Mouse (Mus musculus) intestine, embryonic 14.5 days (tissue): ENCODE results near the gene Tbc1d10a. TPM values are rescaled to one million over a fixed set of nuclear protein-coding genes. Genes with fewer than 3 reads are reported as not detected.

ENCODE experiments used
- ATAC-seq: fragments of 200-750 bp; cut with Nextera tagmentation; replicated peaks from 2 replicates; pipeline ENCODE4 v1.8.0; 2017; ENCODE audit warnings: low read depth, moderate number of reproducible peaks, moderate TSS enrichment, moderate library complexity; ENCODE audit not compliant: low FRiP score, low TSS enrichment
- DNase-seq: peaks from one replicate; pipeline ENCODE4 v3.0.0-alpha.2; 2018; ENCODE audit warnings: low spot score
- H3K27ac ChIP-seq: fragments of 300-500 bp; sonication (generic); 2 replicates; pipeline ENCODE4 v1.5.1; 2014; ENCODE audit warnings: low read depth, mild to moderate bottlenecking, control low read depth
- H3K27me3 ChIP-seq: fragments of 300-500 bp; sonication (generic); replicated peaks from 2 replicates; pipeline ENCODE4 v1.6.1; 2014; ENCODE audit warnings: low read length, control low read depth; ENCODE audit not compliant: control insufficient read depth, insufficient read depth
- H3K36me3 ChIP-seq: fragments of 300-500 bp; sonication (generic); 2 replicates; pipeline ENCODE4 v1.6.1; 2014; ENCODE audit warnings: low read length, control low read depth; ENCODE audit not compliant: control insufficient read depth, insufficient read depth
- H3K4me1 ChIP-seq: fragments of 300-500 bp; sonication (generic); replicated peaks from 2 replicates; pipeline ENCODE4 v1.6.1; 2014; ENCODE audit warnings: low read length, control low read depth, mixed read lengths; ENCODE audit not compliant: control insufficient read depth, insufficient read depth
- H3K4me2 ChIP-seq: fragments of 300-500 bp; sonication (generic); 2 replicates; pipeline ENCODE4 v1.6.1; 2014; ENCODE audit warnings: low read length
- H3K4me3 ChIP-seq: fragments of 300-500 bp; sonication (generic); 2 replicates; pipeline ENCODE4 v1.5.1; 2014; ENCODE audit warnings: low read depth, low read length, control low read depth, mixed read lengths
- H3K9ac ChIP-seq: fragments of 300-500 bp; sonication (generic); 2 replicates; pipeline ENCODE4 v1.6.1; 2014; ENCODE audit warnings: mild to moderate bottlenecking, low read length
- H3K9me3 ChIP-seq: fragments of 300-500 bp; sonication (generic); 2 replicates; pipeline ENCODE4 v1.6.1; 2016; ENCODE audit warnings: low read length, control low read depth; ENCODE audit not compliant: control insufficient read depth
- WGBS: fragments of 180-500 bp; shearing (Covaris S2); extraction: QIAGEN DNeasy Blood & Tissue Kit; methylation state at CpG from one replicate; pipeline ENCODE4 v1.1.7; 2014; 5-methylcytosine and 5-hydroxymethylcytosine counted together
- polyA plus RNA-seq: library from polyadenylated mRNA; unstranded; fragments of >200 nt; fragmentation: Nextera tagmentation; extraction: Ambion mirVana; gene quantifications from 2 replicates; pipeline ENCODE4 v1.2.1, GENCODE M21; 2014

The Tbc1d10a gene
- polyA plus RNA-seq, 1 experiment from 2014 or later, result 20.1 TPM

GRCm38 (mm10) chr11:4257756-4258155 is 71.2 kb downstream of the Tbc1d10a start:
- DNase-seq (no peak), ATAC-seq (no peak)
- WGBS, result 69% methylated on average over 5 of the region's 5 CpGs
- H3K27me3 ChIP-seq, result no peaks in the 10 kb centered on the region
- H3K27ac ChIP-seq, result no peak overlapping the region
- no peaks in the 10 kb centered on the region for H3K36me3 ChIP-seq
- no peaks in the 10 kb centered on the region for H3K9me3 ChIP-seq
- H3K4me1 ChIP-seq, result peaks cover 17% of the 10 kb centered on the region
- H3K9ac ChIP-seq, result no peak overlapping the region
- H3K4me2 ChIP-seq, result no peak overlapping the region
- H3K4me3 ChIP-seq, result no peak overlapping the region

DNA sequence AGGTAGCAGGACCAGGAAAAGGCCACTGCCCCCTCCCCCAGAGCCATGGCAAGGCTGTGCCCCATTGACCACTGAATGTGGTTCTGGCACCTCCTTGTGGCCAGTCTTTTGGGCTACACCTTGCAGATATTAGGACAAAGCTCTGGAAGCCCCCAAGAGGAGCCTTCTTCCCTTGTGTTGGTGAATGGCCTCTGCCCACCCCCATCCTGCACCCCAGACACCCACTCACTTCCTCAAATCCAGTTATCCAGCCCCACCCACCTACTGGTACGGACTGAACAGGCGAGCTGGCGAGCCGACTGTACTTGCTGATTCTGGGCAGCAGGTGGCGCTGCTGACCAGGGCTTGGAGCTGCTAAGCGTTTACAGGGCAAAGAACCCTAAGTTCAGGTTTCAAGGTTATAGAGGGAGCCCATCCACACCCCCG is 72.1 kb downstream of the Tbc1d10a start:
- no peaks in the 10 kb centered on the region for H3K9me3 ChIP-seq
- ATAC-seq, result peak; percentile 61
- H3K36me3 ChIP-seq, result no peaks in the 10 kb centered on the region
- peak; percentile 94 for DNase-seq
- no peak overlapping the region for H3K9ac ChIP-seq
- under 1% methylated on average over 7 of the region's 7 CpGs for WGBS
- no peak overlapping the region for H3K4me3 ChIP-seq
- peaks cover 25% of the 10 kb centered on the region for H3K4me1 ChIP-seq
- no peak overlapping the region for H3K27ac ChIP-seq
- H3K4me2 ChIP-seq, result peak overlapping the region; percentile 39
- H3K27me3 ChIP-seq, result no peaks in the 10 kb centered on the region

- DNase-seq (peak; percentile 69), ATAC-seq (no peak)
- H3K4me1 ChIP-seq, result peaks cover 34% of the 10 kb centered on the region
- no peak overlapping the region for H3K9ac ChIP-seq
- H3K4me3 ChIP-seq, result no peak overlapping the region
- no peaks in the 10 kb centered on the region for H3K36me3 ChIP-seq
- H3K9me3 ChIP-seq, result no peaks in the 10 kb centered on the region
- H3K27ac ChIP-seq, result no peak overlapping the region
- peaks cover 11% of the 10 kb centered on the region for H3K27me3 ChIP-seq
- H3K4me2 ChIP-seq, result peak overlapping the region; percentile 13; the same call in 1 of the 2 replicates
- 30% methylated on average over 14 of the region's 14 CpGs for WGBS
Measured at GRCm38 (mm10) chr11:4260463-4261187, 74.0 kb downstream of the Tbc1d10a start.

- H3K4me2 ChIP-seq, result no peak overlapping the region
- H3K4me1 ChIP-seq, result peaks cover 34% of the 10 kb centered on the region
- 59% methylated on average over 7 of the region's 7 CpGs for WGBS
- H3K36me3 ChIP-seq, result no peaks in the 10 kb centered on the region
- no peak overlapping the region for H3K27ac ChIP-seq
- peaks cover 16% of the 10 kb centered on the region for H3K27me3 ChIP-seq
- H3K9me3 ChIP-seq, result no peaks in the 10 kb centered on the region
- H3K4me3 ChIP-seq, result no peak overlapping the region
- no peak for ATAC-seq
- DNase-seq, result peak; percentile 81
- H3K9ac ChIP-seq, result no peak overlapping the region
Measured at GRCm38 (mm10) chr11:4261188-4261494, 74.6 kb downstream of the Tbc1d10a start.

DNA sequence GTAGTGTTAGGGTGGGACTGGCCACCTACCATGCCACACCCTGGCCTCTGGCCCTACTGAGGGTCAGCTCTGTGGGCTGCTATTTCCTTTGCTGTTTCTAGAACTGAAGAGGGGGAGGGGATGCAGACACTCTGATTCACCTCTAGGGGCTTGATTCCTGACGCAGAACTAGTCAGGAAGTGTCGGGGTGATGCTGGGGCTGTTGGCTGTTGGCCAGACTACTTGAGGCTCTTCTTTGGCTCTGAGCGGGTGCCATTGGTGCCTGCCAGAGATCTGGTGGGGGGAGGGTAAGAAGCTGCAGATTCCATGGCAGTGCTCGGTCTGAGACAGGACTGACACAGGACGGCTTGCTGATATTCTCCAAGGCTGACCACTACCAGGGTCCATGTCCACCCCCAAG is 75.4 kb downstream of the Tbc1d10a start:
- Histone ChIP-seq H3K4me1 (peaks cover 34% of the 10 kb centered on the region), H3K36me3 (no peaks in the 10 kb centered on the region), H3K4me3 (no peak overlapping the region), H3K4me2 (no peak overlapping the region), H3K27me3 (peaks cover 23% of the 10 kb centered on the region), H3K27ac (no peak overlapping the region), H3K9me3 (no peaks in the 10 kb centered on the region), H3K9ac (no peak overlapping the region)
- DNase-seq, result peak; percentile 60
- no peak for ATAC-seq
- 24% methylated on average over 5 of the region's 5 CpGs for WGBS

DNA sequence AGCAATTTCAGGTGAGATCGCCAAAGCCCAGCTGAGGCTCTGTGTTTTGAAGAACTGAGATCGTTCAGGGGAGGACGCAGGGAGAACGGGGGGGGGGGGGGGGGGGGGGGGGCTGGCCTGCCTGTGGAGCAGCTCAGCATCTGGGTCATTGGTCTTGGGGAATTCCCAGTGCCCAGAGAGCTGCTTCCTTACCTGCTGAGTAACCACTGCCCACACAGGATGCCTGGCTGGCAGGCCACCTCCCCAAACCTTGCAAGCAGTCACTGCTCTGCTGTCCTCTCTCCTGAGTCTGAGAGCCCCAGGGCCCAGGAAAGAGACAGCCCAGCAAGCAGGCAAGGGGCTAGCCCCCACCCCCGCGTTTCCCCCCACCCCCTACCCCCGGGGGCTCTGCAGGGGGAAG is 76.3 kb downstream of the Tbc1d10a start:
- no peak for DNase-seq
- H3K4me3 ChIP-seq, result no peak overlapping the region
- H3K27ac ChIP-seq, result no peak overlapping the region
- H3K27me3 ChIP-seq, result peaks cover 32% of the 10 kb centered on the region
- H3K9ac ChIP-seq, result no peak overlapping the region
- ATAC-seq, result no peak
- WGBS, result 16% methylated on average over 7 of the region's 7 CpGs
- H3K4me2 ChIP-seq, result no peak overlapping the region
- no peaks in the 10 kb centered on the region for H3K9me3 ChIP-seq
- no peaks in the 10 kb centered on the region for H3K36me3 ChIP-seq
- peaks cover 34% of the 10 kb centered on the region for H3K4me1 ChIP-seq

- H3K27me3 ChIP-seq, result peaks cover 37% of the 10 kb centered on the region
- no peak overlapping the region for H3K4me3 ChIP-seq
- no peak overlapping the region for H3K27ac ChIP-seq
- H3K9ac ChIP-seq, result no peak overlapping the region
- H3K9me3 ChIP-seq, result no peaks in the 10 kb centered on the region
- DNase-seq (no peak), ATAC-seq (no peak)
- WGBS, result 33% methylated on average over 1 of the region's 1 CpGs
- H3K4me2 ChIP-seq, result no peak overlapping the region
- no peaks in the 10 kb centered on the region for H3K36me3 ChIP-seq
- peaks cover 34% of the 10 kb centered on the region for H3K4me1 ChIP-seq
Measured at GRCm38 (mm10) chr11:4263296-4263695, 76.7 kb downstream of the Tbc1d10a start.

GRCm38 (mm10) chr11:4264066-4264465 is 77.5 kb downstream of the Tbc1d10a start:
- 55% methylated on average over 7 of the region's 7 CpGs for WGBS
- no peak overlapping the region for H3K4me3 ChIP-seq
- H3K27ac ChIP-seq, result no peak overlapping the region
- no peak overlapping the region for H3K4me2 ChIP-seq
- peaks cover 34% of the 10 kb centered on the region for H3K4me1 ChIP-seq
- H3K36me3 ChIP-seq, result no peaks in the 10 kb centered on the region
- ATAC-seq (no peak), DNase-seq (no peak)
- H3K9me3 ChIP-seq, result no peaks in the 10 kb centered on the region
- no peak overlapping the region for H3K9ac ChIP-seq
- peaks cover 40% of the 10 kb centered on the region for H3K27me3 ChIP-seq
